ENCODE assay signal across 8 mouse cellular contexts in genomic region chr3:145119002-145119358, GRCm38 (mm10). TPM values are rescaled to one million over a fixed set of nuclear protein-coding genes. Genes with fewer than 3 reads are reported as not detected.
A peak's percentile ranks its signal among the peaks of the same experiment; 100 is the strongest.
DNase-seq lines count a peak whose midpoint lies in the region; ATAC-seq and TF ChIP-seq lines count a peak whose summit lies in the region.

No protein-coding gene starts in this region.

- intact Hi-C loops in heart, postnatal 10 days (cut with DNase I) = no loop called here
- intact Hi-C loops in left cerebral cortex, postnatal 14 days (cut with DNase I) = no loop called here

- H3K9me3 ChIP-seq in heart, postnatal 0 days (replicated peaks; ENCODE audit: control insufficient read depth, low read length) = no peaks in the 10 kb centered on the region
- no peaks in the 10 kb centered on the region for H3K9me3 ChIP-seq in hindbrain, embryonic 12.5 days (replicated peaks)
- no peaks in the 10 kb centered on the region for H3K9me3 ChIP-seq in midbrain, embryonic 12.5 days

- peak overlapping the region; percentile 76 for H3K4me2 ChIP-seq in heart, postnatal 0 days (ENCODE audit: low read depth, low read length)
- peak overlapping the region; percentile 75 for H3K4me2 ChIP-seq in hindbrain, embryonic 12.5 days (replicated peaks)
- peak overlapping the region; percentile 71 for H3K4me2 ChIP-seq in midbrain, embryonic 12.5 days (replicated peaks)

- no peak for TF ChIP-seq CTCF in heart, postnatal 0 days (IDR thresholded peaks at IDR 0.05; ENCODE audit: low read depth)

- peaks cover 4% of the 10 kb centered on the region; the same call in 1 of the 2 replicates for H3K4me1 ChIP-seq in heart, postnatal 0 days (ENCODE audit: control insufficient read depth, insufficient read depth)
- H3K4me1 ChIP-seq in hindbrain, embryonic 12.5 days = peaks cover 9% of the 10 kb centered on the region; the same call in 1 of the 2 replicates
- H3K4me1 ChIP-seq in midbrain, embryonic 12.5 days = peaks cover 16% of the 10 kb centered on the region

- WGBS in heart, postnatal 0 days = 2% methylated on average over 14 of the region's 14 CpGs
- 6% methylated on average over 14 of the region's 14 CpGs for WGBS in hindbrain, embryonic 12.5 days
- WGBS in midbrain, embryonic 12.5 days = 5% methylated on average over 14 of the region's 14 CpGs

- no peak for ATAC-seq in heart, postnatal 0 days (ENCODE audit: insufficient read depth, low read depth)
- ATAC-seq in activated CD4-positive, CD25-positive, alpha-beta regulatory T cell, adult 4 months = peak; percentile 4
- peak; percentile 76; the same call in 1 of the 2 replicates for ATAC-seq in hindbrain, embryonic 12.5 days (ENCODE audit: low FRiP score)
- no peak for ATAC-seq in midbrain, embryonic 12.5 days (ENCODE audit: low FRiP score, low read depth)

- no peaks in the 10 kb centered on the region for H3K36me3 ChIP-seq in heart, postnatal 0 days (replicated peaks; ENCODE audit: control insufficient read depth, insufficient read depth, low read length)
- no peaks in the 10 kb centered on the region for H3K36me3 ChIP-seq in hindbrain, embryonic 12.5 days
- H3K36me3 ChIP-seq in midbrain, embryonic 12.5 days = no peaks in the 10 kb centered on the region

- H3K9ac ChIP-seq in heart, postnatal 0 days (replicated peaks; ENCODE audit: low read depth, low read length) = peak overlapping the region; percentile 70
- peak overlapping the region; percentile 81 for H3K9ac ChIP-seq in hindbrain, embryonic 12.5 days
- H3K9ac ChIP-seq in midbrain, embryonic 12.5 days (replicated peaks) = peak overlapping the region; percentile 93

- H3K4me3 ChIP-seq in heart, postnatal 0 days (ENCODE audit: low read depth, low read length) = peak overlapping the region; percentile 72
- H3K4me3 ChIP-seq in hindbrain, embryonic 12.5 days = peak overlapping the region; percentile 72
- H3K4me3 ChIP-seq in midbrain, embryonic 12.5 days = peak overlapping the region; percentile 80

- DNase-seq in heart, postnatal 0 days (ENCODE audit: low spot score) = no peak
- DNase-seq in heart, postnatal 10 days = no peak
- no peak for DNase-seq in Muller cell, postnatal 12 days (ENCODE audit: inconsistent ontology term)
- DNase-seq in left cerebral cortex, postnatal 14 days (ENCODE audit: low spot score in 2 of 2) = no peak
- DNase-seq in frontal cortex, adult 2 months (ENCODE audit: extremely low spot score in 1 of 2, low spot score in 1 of 2) = no peak

- no peaks in the 10 kb centered on the region for H3K27me3 ChIP-seq in heart, postnatal 0 days (ENCODE audit: control insufficient read depth, insufficient read depth, low read length)
- no peaks in the 10 kb centered on the region for H3K27me3 ChIP-seq in hindbrain, embryonic 12.5 days
- no peaks in the 10 kb centered on the region for H3K27me3 ChIP-seq in midbrain, embryonic 12.5 days

- H3K27ac ChIP-seq in heart, postnatal 0 days (ENCODE audit: low read depth) = peak overlapping the region; percentile 98
- H3K27ac ChIP-seq in hindbrain, embryonic 12.5 days = peak overlapping the region; percentile 97
- peak overlapping the region; percentile 99 for H3K27ac ChIP-seq in midbrain, embryonic 12.5 days (replicated peaks)

- no peak for TF ChIP-seq EP300 in heart, postnatal 0 days (IDR thresholded peaks at IDR 0.05; ENCODE audit: low read depth)

RNA-seq across cellular contexts. Expression of gene Odf2l, which starts 0.6 kb away (rescaled TPM):
- total RNA-seq in heart, postnatal 0 days (2014; rRNA removed; ENCODE audit: low replicate concordance) = 5.0 and 6.2 TPM in 2 replicates
- polyA plus RNA-seq in heart, postnatal 0 days (2015; fragmentation: Nextera tagmentation; extraction: Ambion mirVana) = 8.9 and 9.2 TPM in 2 replicates
- 10 to 100 TPM; 15.2 to 16.7 TPM for total RNA-seq in heart, postnatal 10 days (2021)
- polyA plus RNA-seq in activated CD4-positive, CD25-positive, alpha-beta regulatory T cell, adult 4 months (2017; shearing (Covaris generic)) = 1 to 10 TPM; 8.8 to 9.4 TPM
- 24.8 and 26.6 TPM in 2 replicates for polyA plus RNA-seq in hindbrain, embryonic 12.5 days (2016; fragmentation: Nextera tagmentation; extraction: Ambion mirVana)
- 28.5 and 31.7 TPM in 2 replicates for polyA plus RNA-seq in midbrain, embryonic 12.5 days (2016; fragmentation: Nextera tagmentation; extraction: Ambion mirVana)
- total RNA-seq in left cerebral cortex, postnatal 14 days (2021) = 10 to 100 TPM; 15.5 to 17.9 TPM
- 17.1 and 17.9 TPM in 2 replicates for polyA plus RNA-seq in frontal cortex, adult 2 months (2012; rRNA removed)

RNA-seq across cellular contexts. Expression of gene Clca2, which starts 19.7 kb away (rescaled TPM):
- total RNA-seq in heart, postnatal 0 days (2014; rRNA removed; ENCODE audit: low replicate concordance) = 0.62 TPM in 1 of 2 replicates, not detected in the other
- 0.05 TPM in 1 of 2 replicates, not detected in the other for polyA plus RNA-seq in heart, postnatal 0 days (2015; fragmentation: Nextera tagmentation; extraction: Ambion mirVana)
- total RNA-seq in heart, postnatal 10 days (2021) = under 1 TPM; 0.10 to 0.15 TPM
- polyA plus RNA-seq in activated CD4-positive, CD25-positive, alpha-beta regulatory T cell, adult 4 months (2017; shearing (Covaris generic)) = not detected
- polyA plus RNA-seq in hindbrain, embryonic 12.5 days (2016; fragmentation: Nextera tagmentation; extraction: Ambion mirVana) = 0.08 TPM in 2 replicates
- polyA plus RNA-seq in midbrain, embryonic 12.5 days (2016; fragmentation: Nextera tagmentation; extraction: Ambion mirVana) = 0.09 TPM in 1 of 2 replicates, not detected in the other
- not detected for total RNA-seq in left cerebral cortex, postnatal 14 days (2021)
- 0.04 TPM in 1 of 2 replicates, not detected in the other for polyA plus RNA-seq in frontal cortex, adult 2 months (2012; rRNA removed)

Comparison
In these comparisons a context has a peak if more than half of its experiments do, and no peak if none do; other contexts are left out.
1. ATAC-seq: peak in activated CD4-positive, CD25-positive, alpha-beta regulatory T cell, adult 4 months (single experiment) and hindbrain, embryonic 12.5 days (single experiment); none in heart, postnatal 0 days (single experiment) and midbrain, embryonic 12.5 days (single experiment).
2. Peak in every context shown above with its lines, with median percentiles within 50 percentile points of each other: H3K27ac ChIP-seq, H3K4me2 ChIP-seq, H3K4me3 ChIP-seq and H3K9ac ChIP-seq.